Mouse (Mus musculus): ENCODE results near the gene Sorcs1. TPM values are rescaled to one million over a fixed set of nuclear protein-coding genes. Genes with fewer than 3 reads are reported as not detected.

The Sorcs1 gene
- polyA plus RNA-seq, 1 experiment from 2014 or later: 3.1 TPM

DNA sequence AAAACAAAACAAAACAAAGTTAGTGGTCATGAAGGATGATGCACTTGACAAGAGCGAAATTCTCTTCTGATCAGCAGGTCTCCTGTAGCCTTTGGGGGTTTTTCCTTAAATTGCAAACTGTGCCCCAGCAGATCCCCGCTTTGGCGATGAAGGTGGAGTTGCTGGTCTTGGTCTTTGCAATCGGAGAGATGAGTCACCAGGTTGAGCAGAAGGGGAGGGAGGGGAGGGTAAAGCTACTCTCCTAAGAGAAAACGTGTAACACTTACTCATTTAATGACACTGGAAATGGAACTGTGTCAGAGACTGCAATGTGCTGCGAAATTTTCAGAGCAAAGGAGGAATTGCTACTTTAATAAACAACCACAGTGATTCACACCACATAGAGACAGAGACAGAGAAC, 527.3 kb downstream of the Sorcs1 start:
- peaks cover 17% of the 10 kb centered on the region for H3K4me1 ChIP-seq
- no peaks in the 10 kb centered on the region for H3K27me3 ChIP-seq (ENCODE audit: low read depth, poor library complexity, severe bottlenecking)
- no peaks in the 10 kb centered on the region for H3K9me3 ChIP-seq (replicated peaks)
- WGBS: 82% methylated on average over 6 of the region's 6 CpGs
- H3K36me3 ChIP-seq: no peaks in the 10 kb centered on the region
- H3K4me3 ChIP-seq: no peak overlapping the region
- no peak overlapping the region for H3K27ac ChIP-seq (replicated peaks)
- no peak for DNase-seq (ENCODE audit: low spot score)

DNA sequence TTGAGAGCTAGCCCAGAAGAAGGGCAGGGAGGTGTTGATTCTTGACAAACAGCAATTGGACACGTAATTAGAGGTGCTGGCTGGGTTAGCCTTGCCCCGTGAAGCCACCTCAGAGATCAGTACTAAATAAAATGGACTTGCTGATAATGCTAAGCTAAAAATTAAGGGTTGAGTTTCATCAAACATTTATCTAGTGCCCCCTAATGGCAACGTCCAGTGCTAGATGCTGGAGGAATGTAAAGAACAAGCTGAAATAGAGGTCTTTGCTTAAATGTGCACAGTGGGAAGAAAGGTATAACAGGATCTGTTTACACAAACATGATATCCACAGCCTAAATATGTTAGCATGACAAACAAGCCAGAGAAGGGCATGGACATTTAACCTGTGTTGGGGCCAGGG, 532.5 kb downstream of the Sorcs1 start:
- H3K36me3 ChIP-seq: no peaks in the 10 kb centered on the region
- 40% methylated on average over 3 of the region's 3 CpGs for WGBS
- H3K4me3 ChIP-seq: no peak overlapping the region
- no peak overlapping the region for H3K27ac ChIP-seq (replicated peaks)
- H3K4me1 ChIP-seq: peaks cover 18% of the 10 kb centered on the region
- DNase-seq (ENCODE audit: low spot score): no peak
- H3K9me3 ChIP-seq (replicated peaks): no peaks in the 10 kb centered on the region
- H3K27me3 ChIP-seq (ENCODE audit: low read depth, poor library complexity, severe bottlenecking): no peaks in the 10 kb centered on the region

DNA sequence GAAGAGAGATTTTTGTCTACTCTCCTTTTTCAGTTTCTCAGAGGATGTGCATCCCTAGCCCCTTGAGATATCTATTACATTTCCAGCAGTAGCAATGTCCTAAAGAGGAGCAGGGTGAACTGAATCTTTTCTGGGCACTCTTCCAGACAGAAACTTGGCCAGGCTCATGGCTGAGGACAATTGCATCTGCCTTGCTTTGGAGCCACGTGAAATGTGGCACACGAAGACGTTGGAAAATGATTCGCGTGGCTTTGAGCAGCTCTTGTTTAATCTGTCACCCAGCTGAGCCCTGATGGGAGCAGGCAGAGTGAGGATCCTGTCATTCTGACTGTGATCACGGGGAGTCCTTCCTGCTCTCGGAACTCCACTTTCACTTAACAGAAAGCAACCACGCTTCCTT, 536.6 kb downstream of the Sorcs1 start:
- no peak for DNase-seq (ENCODE audit: low spot score)
- H3K27me3 ChIP-seq (ENCODE audit: low read depth, poor library complexity, severe bottlenecking): no peaks in the 10 kb centered on the region
- peaks cover 9% of the 10 kb centered on the region for H3K4me1 ChIP-seq
- no peak overlapping the region for H3K27ac ChIP-seq (replicated peaks)
- no peak overlapping the region for H3K4me3 ChIP-seq
- no peaks in the 10 kb centered on the region for H3K36me3 ChIP-seq
- WGBS: 82% methylated on average over 8 of the region's 8 CpGs
- H3K9me3 ChIP-seq (replicated peaks): no peaks in the 10 kb centered on the region

DNA sequence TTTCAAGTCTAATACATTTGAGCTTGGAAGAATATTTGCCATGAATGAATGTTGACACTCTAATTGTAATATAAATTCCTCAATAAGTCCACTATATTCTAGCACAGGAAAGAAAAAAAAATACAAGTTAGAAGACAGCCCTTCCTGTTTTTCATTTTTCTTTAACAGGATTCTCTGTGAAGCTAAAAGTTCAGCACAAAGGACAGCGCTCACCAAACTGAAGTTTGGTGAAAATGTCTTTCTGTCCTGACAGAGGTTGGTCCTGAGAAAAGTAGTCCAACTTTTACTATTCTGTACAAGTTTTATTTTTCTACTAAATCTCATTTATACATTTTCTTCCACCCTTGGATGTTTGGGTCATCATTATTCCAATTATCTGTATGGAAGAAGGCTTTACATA, 543.8 kb downstream of the Sorcs1 start:
- H3K36me3 ChIP-seq: no peaks in the 10 kb centered on the region
- no peak overlapping the region for H3K4me3 ChIP-seq
- H3K27me3 ChIP-seq (ENCODE audit: low read depth, poor library complexity, severe bottlenecking): no peaks in the 10 kb centered on the region
- DNase-seq (ENCODE audit: low spot score): no peak
- no peaks in the 10 kb centered on the region for H3K4me1 ChIP-seq
- no peak overlapping the region for H3K27ac ChIP-seq (replicated peaks)
- WGBS: 70% methylated on average over 1 of the region's 1 CpGs
- no peaks in the 10 kb centered on the region for H3K9me3 ChIP-seq (replicated peaks)

DNA sequence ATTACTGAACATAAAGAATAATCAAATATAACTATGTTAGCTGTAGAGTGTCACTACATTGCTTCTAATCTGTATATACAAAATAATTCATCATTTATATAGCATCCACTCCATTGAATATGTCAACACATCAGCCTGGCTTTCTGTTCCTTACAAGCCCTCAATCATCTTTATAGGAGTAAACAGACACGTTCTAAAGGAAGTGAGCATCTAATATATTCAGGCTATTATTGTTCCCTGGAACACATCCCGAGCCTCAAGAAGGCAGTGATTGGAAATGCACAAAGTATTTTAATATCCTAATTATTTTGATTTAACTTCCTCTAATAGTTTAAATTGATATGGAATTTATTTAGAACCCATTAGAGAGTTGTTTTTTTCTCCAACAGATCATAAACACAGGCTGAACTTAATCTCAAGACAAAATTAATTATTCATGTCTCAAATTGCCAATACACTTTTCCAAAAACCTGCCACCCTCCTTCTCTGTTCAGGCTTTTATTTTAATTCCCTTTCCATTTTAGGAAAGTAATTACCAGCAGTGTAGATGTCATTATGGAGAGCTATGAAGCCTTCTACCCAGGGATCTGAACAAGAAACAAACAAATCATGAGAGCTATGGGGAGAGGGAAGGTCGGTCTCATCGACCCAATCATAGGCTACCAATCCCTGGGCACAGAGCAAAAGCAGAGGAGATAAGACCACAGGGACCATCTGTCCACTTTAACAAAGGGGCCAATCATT, 572.4 kb downstream of the Sorcs1 start:
- no peaks in the 10 kb centered on the region for H3K9me3 ChIP-seq (replicated peaks)
- no peak for DNase-seq (ENCODE audit: low spot score)
- no peak overlapping the region for H3K27ac ChIP-seq (replicated peaks)
- no peak overlapping the region for H3K4me3 ChIP-seq
- no peaks in the 10 kb centered on the region for H3K27me3 ChIP-seq (ENCODE audit: low read depth, poor library complexity, severe bottlenecking)
- no peaks in the 10 kb centered on the region for H3K4me1 ChIP-seq
- 81% methylated on average over 4 of the region's 4 CpGs for WGBS
- H3K36me3 ChIP-seq: no peaks in the 10 kb centered on the region

Small RNAs within 50 kb of the gene (microRNA-seq; reads per million reads assigned to microRNA genes)
- gene Gm27749: not detected
